ENCODE assay signal across 8 mouse cellular contexts in the genomic region with DNA sequence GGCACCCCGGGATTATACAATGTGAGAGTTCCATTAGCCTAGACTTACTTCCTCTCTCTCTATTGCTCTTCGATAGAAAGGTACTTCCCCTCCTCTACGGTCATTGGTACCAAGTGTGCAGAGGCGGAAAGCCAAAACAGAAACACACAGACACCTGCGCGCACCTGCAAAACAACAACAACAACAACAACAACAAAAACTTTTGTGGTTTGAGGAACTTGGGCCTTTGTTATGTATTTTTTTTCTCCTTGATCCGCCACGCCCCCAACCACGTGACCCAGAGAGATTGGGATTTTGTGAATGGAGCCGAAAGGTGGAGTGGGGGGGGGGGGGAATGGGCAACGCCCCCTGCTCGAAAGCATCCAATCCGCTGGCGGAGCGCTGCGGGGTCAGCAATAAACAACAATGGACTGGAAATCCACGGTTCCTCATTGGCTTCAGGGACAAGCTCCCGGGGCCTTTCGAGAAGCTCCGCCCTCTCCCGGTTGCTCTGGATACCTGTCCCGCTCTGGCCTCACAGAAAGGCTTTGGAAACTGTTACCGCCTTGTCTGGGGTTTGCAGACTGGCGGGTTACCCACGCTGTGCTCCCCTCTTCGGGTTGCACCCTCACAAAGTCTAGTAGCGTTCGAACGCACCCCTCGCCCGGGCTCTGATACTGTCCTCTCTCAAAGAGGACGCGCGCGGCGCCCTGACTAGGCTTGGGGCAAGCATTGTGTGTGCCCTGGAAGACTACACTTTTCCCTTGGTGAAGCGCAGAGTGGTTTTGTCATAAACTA. TPM values are rescaled to one million over a fixed set of nuclear protein-coding genes. Genes with fewer than 3 reads are reported as not detected.
A peak's percentile ranks its signal among the peaks of the same experiment; 100 is the strongest.
DNase-seq lines count a peak whose midpoint lies in the region; ATAC-seq lines count a peak whose summit lies in the region.

No protein-coding gene starts in this region.

- H3K4me1 ChIP-seq in erythroblast, embryonic 14.5 days (ENCODE audit: control insufficient read depth) = peaks cover 13% of the 10 kb centered on the region
- no peaks in the 10 kb centered on the region for H3K4me1 ChIP-seq in embryonic facial prominence, embryonic 11.5 days (ENCODE audit: control insufficient read depth, insufficient read depth, low read length)
- H3K4me1 ChIP-seq in limb, embryonic 10.5 days = peaks cover 9% of the 10 kb centered on the region
- peaks cover 2% of the 10 kb centered on the region; the same call in 1 of the 2 replicates for H3K4me1 ChIP-seq in midbrain, embryonic 11.5 days (ENCODE audit: control insufficient read depth, insufficient read depth, low read length)

- no peaks in the 10 kb centered on the region for H3K36me3 ChIP-seq in erythroblast, embryonic 14.5 days (ENCODE audit: control insufficient read depth)
- H3K36me3 ChIP-seq in embryonic facial prominence, embryonic 11.5 days (replicated peaks; ENCODE audit: control insufficient read depth, insufficient read depth, low read depth, low read length) = no peaks in the 10 kb centered on the region
- H3K36me3 ChIP-seq in limb, embryonic 10.5 days = no peaks in the 10 kb centered on the region
- no peaks in the 10 kb centered on the region for H3K36me3 ChIP-seq in midbrain, embryonic 11.5 days (ENCODE audit: control insufficient read depth, insufficient read depth, low read length)

- H3K27me3 ChIP-seq in erythroblast, embryonic 14.5 days (ENCODE audit: control insufficient read depth) = peaks cover 23% of the 10 kb centered on the region
- H3K27me3 ChIP-seq in embryonic facial prominence, embryonic 11.5 days (ENCODE audit: control insufficient read depth, insufficient read depth, low read length) = no peaks in the 10 kb centered on the region
- H3K27me3 ChIP-seq in limb, embryonic 10.5 days (ENCODE audit: low read depth, poor library complexity, severe bottlenecking) = no peaks in the 10 kb centered on the region
- H3K27me3 ChIP-seq in midbrain, embryonic 11.5 days (ENCODE audit: control insufficient read depth, insufficient read depth, low read length) = no peaks in the 10 kb centered on the region

- under 1% methylated on average over 36 of the region's 37 CpGs for WGBS in embryonic facial prominence, embryonic 11.5 days
- WGBS in limb, embryonic 10.5 days = under 1% methylated on average over 37 of the region's 37 CpGs
- under 1% methylated on average over 33 of the region's 37 CpGs for WGBS in midbrain, embryonic 11.5 days

- no peak for ATAC-seq in erythroblast, adult 5-6 weeks (replicated peaks; ENCODE audit: low FRiP score, poor library complexity, severe bottlenecking)
- ATAC-seq in embryonic facial prominence, embryonic 11.5 days (replicated peaks; ENCODE audit: insufficient number of reproducible peaks, low FRiP score, low TSS enrichment, low read depth) = peak; percentile 92
- peak; percentile 97 for ATAC-seq in midbrain, embryonic 11.5 days (ENCODE audit: low FRiP score)

- H3K4me3 ChIP-seq in erythroblast, embryonic 14.5 days (replicated peaks) = peak overlapping the region; percentile 49
- H3K4me3 ChIP-seq in embryonic facial prominence, embryonic 11.5 days (ENCODE audit: low read depth, low read length) = peak overlapping the region; percentile 55
- peak overlapping the region; percentile 65 for H3K4me3 ChIP-seq in limb, embryonic 10.5 days
- H3K4me3 ChIP-seq in midbrain, embryonic 11.5 days (ENCODE audit: low read depth, low read length) = peak overlapping the region; percentile 51

- DNase-seq in embryonic facial prominence, embryonic 11.5 days (ENCODE audit: low spot score) = peak; percentile 96
- peak; percentile 89 to 94 for DNase-seq in heart, adult 18-20 months
- DNase-seq in kidney, adult 11 months = peak; percentile 93
- peak; percentile 91 for DNase-seq in limb, embryonic 10.5 days (ENCODE audit: low spot score)
- peak; percentile 98 for DNase-seq in midbrain, embryonic 11.5 days (ENCODE audit: low spot score, missing footprints)
- peak; percentile 74 for DNase-seq in skeletal muscle tissue, adult 2 months (ENCODE audit: low read depth, low spot score)

- peak overlapping the region; percentile 85 for H3K4me2 ChIP-seq in embryonic facial prominence, embryonic 11.5 days (ENCODE audit: low read depth, low read length)
- peak overlapping the region; percentile 89 for H3K4me2 ChIP-seq in midbrain, embryonic 11.5 days

- H3K9me3 ChIP-seq in erythroblast, embryonic 14.5 days (ENCODE audit: control insufficient read depth, low read length) = no peaks in the 10 kb centered on the region
- no peaks in the 10 kb centered on the region for H3K9me3 ChIP-seq in embryonic facial prominence, embryonic 11.5 days (replicated peaks; ENCODE audit: control insufficient read depth, low read length)
- H3K9me3 ChIP-seq in limb, embryonic 10.5 days (replicated peaks) = no peaks in the 10 kb centered on the region
- no peaks in the 10 kb centered on the region for H3K9me3 ChIP-seq in midbrain, embryonic 11.5 days (ENCODE audit: control insufficient read depth, low read length)

- H3K27ac ChIP-seq in embryonic facial prominence, embryonic 11.5 days (replicated peaks; ENCODE audit: low read depth, low read length) = peak overlapping the region; percentile 90
- H3K27ac ChIP-seq in limb, embryonic 10.5 days = peak overlapping the region; percentile 92
- H3K27ac ChIP-seq in midbrain, embryonic 11.5 days (ENCODE audit: low read depth, low read length) = peak overlapping the region; percentile 80

- H3K9ac ChIP-seq in embryonic facial prominence, embryonic 11.5 days (replicated peaks; ENCODE audit: low read length) = peak overlapping the region; percentile 77
- peak overlapping the region; percentile 70 for H3K9ac ChIP-seq in midbrain, embryonic 11.5 days (ENCODE audit: low read length)

RNA-seq across cellular contexts. Expression of gene Etv1, which starts 0.7 kb away (rescaled TPM):
- not detected in 2 replicates for polyA plus RNA-seq in erythroblast, embryonic 14.5 days (2012)
- total RNA-seq in erythroblast, adult 5-6 weeks (2015; ENCODE audit: low replicate concordance) = 0.38 and 0.84 TPM in 2 replicates
- 1.0 and 1.7 TPM in 2 replicates for total RNA-seq in erythroblast, adult 5-6 weeks (2017; ENCODE audit: low replicate concordance)
- 27.9 and 31.5 TPM in 2 replicates for polyA plus RNA-seq in embryonic facial prominence, embryonic 11.5 days (2014; fragmentation: Nextera tagmentation; extraction: Ambion mirVana)
- total RNA-seq in heart, adult 18-20 months (2021) = 1 to 10 TPM; 9.6 to 9.8 TPM
- polyA plus RNA-seq in limb, embryonic 10.5 days (2016; fragmentation: Nextera tagmentation; extraction: Ambion mirVana) = 7.8 and 11.1 TPM in 2 replicates
- 12.7 and 15.1 TPM in 2 replicates for polyA plus RNA-seq in midbrain, embryonic 11.5 days (2014; fragmentation: Nextera tagmentation; extraction: Ambion mirVana)
